Mouse (Mus musculus) liver, embryonic 11.5 days (tissue): ENCODE measurements at regions not wholly inside any gene's neighbourhood (a gene's known extent, or its start where the extent isn't known, plus 50 kb on each side); places are given as distances from the start of the nearest gene placed in this dataset.
"Not testable (repeated sequence)": the region's sequence is repeated elsewhere in the genome, so short reads cannot be mapped to it uniquely, and the experiment has no call there.

Experiments used
- ATAC-seq: fragments of 200-750 bp; cut with Nextera tagmentation; replicated peaks from 2 replicates; pipeline ENCODE4 v1.8.0; 2017; ENCODE audit warnings: moderate number of reproducible peaks, mild to moderate bottlenecking, moderate TSS enrichment, moderate library complexity; ENCODE audit not compliant: low FRiP score
- DNase-seq: peaks from one replicate; pipeline ENCODE4 v3.0.0-alpha.2; 2017; ENCODE audit warnings: low spot score
- H3K27ac ChIP-seq: fragments of 300-500 bp; sonication (generic); 2 replicates; pipeline ENCODE4 v1.5.1; 2014; ENCODE audit warnings: mild to moderate bottlenecking, low read depth, low read length, control low read depth
- H3K27me3 ChIP-seq: fragments of 300-500 bp; sonication (generic); replicated peaks from 2 replicates; pipeline ENCODE4 v1.6.1; 2014; ENCODE audit warnings: low read length, mixed read lengths; ENCODE audit not compliant: control insufficient read depth, insufficient read depth
- H3K36me3 ChIP-seq: fragments of 300-500 bp; sonication (generic); 2 replicates; pipeline ENCODE4 v1.6.1; 2014; ENCODE audit warnings: mild to moderate bottlenecking, low read length, moderate library complexity, mixed read lengths; ENCODE audit not compliant: control insufficient read depth, insufficient read depth
- H3K4me1 ChIP-seq: fragments of 300-500 bp; sonication (generic); replicated peaks from 2 replicates; pipeline ENCODE4 v1.6.1; 2014; ENCODE audit warnings: low read length, mixed read lengths; ENCODE audit not compliant: control insufficient read depth, insufficient read depth
- H3K4me2 ChIP-seq: fragments of 300-500 bp; sonication (generic); 2 replicates; pipeline ENCODE4 v1.6.1; 2014; ENCODE audit warnings: mild to moderate bottlenecking, control low read depth, moderate library complexity
- H3K4me3 ChIP-seq: fragments of 300-500 bp; sonication (generic); 2 replicates; pipeline ENCODE4 v1.5.1; 2014; ENCODE audit warnings: low read depth, low read length, control low read depth
- H3K9ac ChIP-seq: fragments of 300-500 bp; sonication (generic); 2 replicates; pipeline ENCODE4 v1.6.1; 2014; ENCODE audit warnings: low read depth, low read length, control low read depth
- H3K9me3 ChIP-seq: fragments of 300-500 bp; sonication (generic); 2 replicates; pipeline ENCODE4 v1.6.1; 2016; ENCODE audit warnings: low read length, inconsistent platforms, mixed read lengths; ENCODE audit not compliant: control insufficient read depth
- WGBS: fragments of 180-500 bp; shearing (Covaris S2); extraction: QIAGEN DNeasy Blood & Tissue Kit; methylation state at CpG from one replicate; pipeline ENCODE4 v1.1.7; 2014; 5-methylcytosine and 5-hydroxymethylcytosine counted together

DNA sequence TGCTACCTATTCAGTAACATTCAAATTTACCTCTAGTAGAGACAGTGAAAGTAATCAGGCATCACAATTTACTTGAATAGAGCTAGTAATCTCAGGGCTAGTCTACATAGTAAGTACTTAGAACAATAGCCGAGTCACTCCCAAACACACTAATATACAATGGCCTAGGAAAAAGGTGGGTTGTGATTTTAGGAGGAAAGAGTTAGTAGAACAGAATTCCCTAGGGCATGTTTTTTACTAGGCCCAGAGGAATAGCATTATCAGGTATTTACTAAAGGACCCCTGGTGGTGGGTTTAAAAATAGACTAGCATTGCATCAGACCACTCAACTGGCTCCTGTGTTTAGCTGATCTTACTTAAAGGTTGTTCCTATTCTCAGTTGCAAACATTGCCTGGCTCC lies 535.8 kb downstream of the Mat2b start:
- H3K27ac ChIP-seq: not testable (repeated sequence)

DNA sequence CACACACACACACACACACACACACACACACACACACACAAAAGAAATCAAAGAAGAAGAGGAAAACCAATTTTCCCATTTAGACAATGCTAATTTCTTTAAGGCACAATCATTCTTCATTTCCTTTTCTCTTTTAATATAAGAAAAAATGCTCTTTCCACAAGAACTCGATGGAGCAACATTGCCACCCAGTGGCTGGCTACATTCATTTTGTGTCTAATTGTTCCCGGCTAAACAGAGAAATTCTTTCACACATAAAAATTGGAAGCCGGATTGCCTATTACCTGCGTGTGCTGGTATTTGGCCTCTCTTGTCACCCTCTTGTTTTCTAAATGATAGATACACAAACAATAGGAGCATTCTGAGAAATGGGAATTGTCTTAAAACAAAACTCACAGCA lies 545.7 kb downstream of the Mat2b start:
- no peak overlapping the region for H3K4me2 ChIP-seq
- H3K9me3 ChIP-seq: no peaks in the 10 kb centered on the region
- no peak overlapping the region for H3K4me3 ChIP-seq
- H3K4me1 ChIP-seq: no peaks in the 10 kb centered on the region
- DNase-seq: peak; percentile 31
- no peak for ATAC-seq
- H3K36me3 ChIP-seq: no peaks in the 10 kb centered on the region
- H3K9ac ChIP-seq: no peak overlapping the region
- H3K27ac ChIP-seq: no peak overlapping the region
- WGBS: 31% methylated on average over 4 of the region's 4 CpGs
- no peaks in the 10 kb centered on the region for H3K27me3 ChIP-seq

More for the DNA sequence above, 535.8 kb downstream of the Mat2b start:
- H3K9me3 ChIP-seq, ATAC-seq, H3K36me3 ChIP-seq, H3K4me1 ChIP-seq, DNase-seq, H3K4me2 ChIP-seq, H3K9ac ChIP-seq, H3K4me3 ChIP-seq, H3K27me3 ChIP-seq: not testable (repeated sequence)
- 90% methylated on average over 1 of the region's 1 CpGs for WGBS

DNA sequence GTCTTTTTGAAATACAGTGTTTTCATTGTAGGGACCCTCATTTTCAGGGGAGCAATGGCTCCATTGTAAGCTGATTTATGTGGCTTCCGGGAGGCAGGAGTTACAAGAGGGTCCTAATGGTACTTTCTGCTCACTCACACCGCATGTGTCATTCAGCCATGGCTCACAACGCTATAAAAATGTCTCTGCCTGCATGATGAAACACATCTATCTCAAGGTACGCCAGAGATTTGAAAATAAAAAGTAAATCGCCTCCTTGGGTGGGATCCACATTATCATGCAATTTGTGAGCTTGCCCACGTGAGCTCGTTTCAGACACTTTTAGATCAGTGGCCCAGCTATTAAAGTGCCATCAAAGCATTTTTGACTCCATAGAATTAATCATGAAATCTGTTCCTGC lies 557.2 kb downstream of the Mat2b start:
- Histone ChIP-seq H3K4me2 (no peak overlapping the region), H3K27ac (no peak overlapping the region), H3K9me3 (no peaks in the 10 kb centered on the region), H3K9ac (no peak overlapping the region), H3K27me3 (no peaks in the 10 kb centered on the region), H3K36me3 (no peaks in the 10 kb centered on the region), H3K4me3 (no peak overlapping the region), H3K4me1 (no peaks in the 10 kb centered on the region)
- DNase-seq: no peak
- ATAC-seq: no peak
- WGBS: 77% methylated on average over 7 of the region's 7 CpGs

DNA sequence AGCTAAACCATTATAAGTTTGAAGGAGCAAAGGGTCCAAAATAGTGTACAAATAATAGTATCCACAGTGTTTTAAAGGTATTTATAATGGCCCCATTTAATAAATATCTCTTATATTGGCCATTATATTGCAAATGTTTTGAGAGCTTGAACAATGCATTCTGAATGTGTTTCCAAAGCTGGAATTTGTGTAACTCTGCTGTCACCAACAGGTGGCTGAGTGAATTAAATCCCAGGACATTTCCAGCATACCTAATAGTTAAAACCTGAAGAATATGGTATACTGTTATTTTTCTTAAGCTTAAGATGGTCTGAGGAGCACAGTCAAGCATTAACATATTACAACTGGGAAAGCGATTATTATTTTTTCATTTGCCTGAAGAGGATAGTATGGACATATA lies 592.4 kb downstream of the Mat2b start:
- H3K4me1 ChIP-seq: no peaks in the 10 kb centered on the region
- no peak for DNase-seq
- no peak for ATAC-seq
- H3K4me2 ChIP-seq: no peak overlapping the region
- no peaks in the 10 kb centered on the region for H3K36me3 ChIP-seq
- no peak overlapping the region for H3K27ac ChIP-seq
- no peak overlapping the region for H3K4me3 ChIP-seq
- no peak overlapping the region for H3K9ac ChIP-seq
- no peaks in the 10 kb centered on the region for H3K27me3 ChIP-seq
- WGBS: 84% methylated on average over 1 of the region's 1 CpGs
- no peaks in the 10 kb centered on the region for H3K9me3 ChIP-seq

DNA sequence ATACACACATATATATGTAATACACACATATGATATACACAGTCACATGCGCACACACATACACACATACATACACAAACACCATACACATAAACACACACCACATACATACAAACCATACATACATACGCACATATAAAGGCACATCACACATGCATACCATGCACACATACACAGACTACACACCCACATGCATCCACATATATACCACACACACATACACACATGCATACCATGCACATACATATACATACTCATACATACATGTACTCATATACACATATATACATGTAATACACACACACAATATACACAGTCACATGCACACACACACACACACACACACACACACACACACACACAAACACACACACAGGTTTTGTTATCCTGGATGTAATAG lies 620.7 kb downstream of the Mat2b start:
- Histone ChIP-seq H3K27ac (no peak overlapping the region), H3K9ac (no peak overlapping the region), H3K9me3 (no peaks in the 10 kb centered on the region), H3K27me3 (no peaks in the 10 kb centered on the region), H3K4me2 (no peak overlapping the region), H3K4me1 (no peaks in the 10 kb centered on the region), H3K36me3 (no peaks in the 10 kb centered on the region), H3K4me3 (no peak overlapping the region)
- DNase-seq: no peak
- 85% methylated on average over 2 of the region's 2 CpGs for WGBS
- ATAC-seq: no peak

DNA sequence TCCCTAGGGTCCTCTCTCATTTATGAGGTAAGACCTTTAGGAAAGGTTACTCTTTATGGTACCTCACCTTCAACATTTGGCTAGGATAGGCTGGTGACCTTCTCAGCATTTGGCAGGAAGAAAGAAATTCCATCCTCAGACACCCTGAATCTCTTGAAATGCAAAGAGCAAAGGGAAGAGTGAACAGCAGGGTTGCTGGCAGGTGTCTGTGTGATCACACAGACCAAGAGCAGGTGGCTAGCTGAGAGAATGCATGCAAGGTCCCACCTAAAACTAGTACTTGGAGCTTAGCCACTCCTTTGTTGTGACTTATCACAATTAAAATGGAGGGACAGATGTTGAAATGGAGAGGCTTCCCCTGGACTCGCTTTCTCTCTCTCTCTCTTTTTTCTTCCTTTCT lies 644.5 kb downstream of the Mat2b start:
- Histone ChIP-seq H3K9ac (no peak overlapping the region), H3K9me3 (no peaks in the 10 kb centered on the region), H3K4me2 (no peak overlapping the region), H3K4me3 (no peak overlapping the region), H3K27ac (no peak overlapping the region), H3K4me1 (no peaks in the 10 kb centered on the region), H3K27me3 (no peaks in the 10 kb centered on the region), H3K36me3 (no peaks in the 10 kb centered on the region)
- ATAC-seq (no peak), DNase-seq (no peak)
- WGBS: 43% methylated on average over 1 of the region's 1 CpGs

DNA sequence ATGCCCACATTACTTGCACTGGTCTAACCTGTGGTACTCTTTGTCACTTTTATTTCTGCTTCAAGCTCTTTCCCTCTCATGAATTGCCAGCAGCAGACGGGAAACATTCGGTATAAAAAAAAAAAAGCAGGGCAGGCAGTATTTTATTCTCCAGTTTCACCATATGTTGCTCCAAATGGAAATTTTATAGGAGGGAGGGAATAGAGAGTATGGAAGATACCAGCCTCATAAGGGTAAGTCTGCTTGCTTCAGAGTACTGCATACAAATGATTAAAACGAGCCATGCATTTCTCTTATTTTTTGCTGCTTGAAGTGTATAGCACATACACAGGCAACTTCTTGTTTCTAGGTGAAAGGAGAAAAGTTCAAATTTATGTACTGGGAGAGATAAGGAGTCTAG lies 667.5 kb downstream of the Mat2b start:
- H3K9me3 ChIP-seq: no peaks in the 10 kb centered on the region
- no peak overlapping the region for H3K27ac ChIP-seq
- no peaks in the 10 kb centered on the region for H3K27me3 ChIP-seq
- no peak overlapping the region for H3K9ac ChIP-seq
- WGBS: 86% methylated on average over 3 of the region's 3 CpGs
- no peaks in the 10 kb centered on the region for H3K36me3 ChIP-seq
- ATAC-seq (no peak), DNase-seq (no peak)
- no peaks in the 10 kb centered on the region for H3K4me1 ChIP-seq
- H3K4me2 ChIP-seq: no peak overlapping the region
- no peak overlapping the region for H3K4me3 ChIP-seq

DNA sequence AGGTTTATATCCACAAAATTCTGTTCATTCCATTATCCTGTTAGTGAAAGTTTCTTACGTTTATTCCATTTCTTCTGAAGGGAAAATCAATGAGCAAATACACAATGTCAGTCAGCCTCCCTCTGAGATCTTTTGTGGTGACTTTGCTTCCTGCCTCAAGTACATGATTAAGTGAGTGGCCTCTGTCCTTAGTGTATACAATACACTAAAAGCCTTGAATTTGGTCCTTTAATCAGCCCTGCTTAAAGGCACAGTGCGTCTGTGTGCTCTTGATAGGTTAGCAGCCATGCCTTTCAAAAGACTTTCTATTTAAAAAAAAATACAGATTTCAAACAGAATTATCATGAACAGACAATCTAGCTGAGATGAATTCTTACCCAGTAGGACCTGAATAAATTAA lies 695.5 kb downstream of the Mat2b start:
- ATAC-seq (no peak), DNase-seq (no peak)
- Histone ChIP-seq H3K36me3 (no peaks in the 10 kb centered on the region), H3K4me1 (no peaks in the 10 kb centered on the region), H3K4me2 (no peak overlapping the region), H3K9me3 (no peaks in the 10 kb centered on the region), H3K4me3 (no peak overlapping the region), H3K9ac (no peak overlapping the region), H3K27me3 (no peaks in the 10 kb centered on the region), H3K27ac (no peak overlapping the region)
- 55% methylated on average over 2 of the region's 2 CpGs for WGBS

DNA sequence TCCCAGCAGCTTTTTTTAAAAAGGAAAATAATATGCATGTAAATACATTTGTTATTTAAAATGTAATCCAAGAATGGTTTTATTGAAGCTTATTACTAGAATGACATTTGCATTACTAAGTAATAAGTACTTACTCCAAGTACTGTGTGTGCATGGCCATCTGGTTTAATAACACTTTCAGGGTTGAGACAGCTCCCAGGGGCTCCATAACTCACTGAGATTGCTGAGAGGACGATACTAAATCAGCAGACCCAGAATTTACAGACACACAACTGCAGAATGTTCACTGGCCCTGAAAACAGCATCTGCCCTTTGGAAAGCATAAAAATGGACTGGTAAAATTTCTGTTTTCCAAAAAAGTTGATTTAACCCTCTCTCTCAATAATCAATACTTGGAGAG lies 696.4 kb downstream of the Mat2b start:
- no peaks in the 10 kb centered on the region for H3K9me3 ChIP-seq
- no peaks in the 10 kb centered on the region for H3K4me1 ChIP-seq
- H3K4me2 ChIP-seq: no peak overlapping the region
- H3K9ac ChIP-seq: no peak overlapping the region
- no peak overlapping the region for H3K27ac ChIP-seq
- no peaks in the 10 kb centered on the region for H3K36me3 ChIP-seq
- WGBS: 50% methylated on average over 1 of the region's 1 CpGs
- H3K4me3 ChIP-seq: no peak overlapping the region
- DNase-seq (no peak), ATAC-seq (no peak)
- H3K27me3 ChIP-seq: no peaks in the 10 kb centered on the region
